Mouse (Mus musculus): Measurements from ENCODE around the gene Uba6. TPM values are rescaled to one million over a fixed set of nuclear protein-coding genes. Genes with fewer than 3 reads are reported as not detected.

Uba6 gene
- polyA plus RNA-seq, 1 experiment from 2014 or later, result 13.0 TPM

- Histone ChIP-seq H3K36me3 (no peaks in the 10 kb centered on the region), H3K4me3 (no peak overlapping the region), H3K4me2 (no peak overlapping the region), H3K9me3 (no peaks in the 10 kb centered on the region), H3K27me3 (no peaks in the 10 kb centered on the region), H3K9ac (no peak overlapping the region), H3K4me1 (replicated peaks) (peaks cover 9% of the 10 kb centered on the region), H3K27ac (replicated peaks) (no peak overlapping the region)
- WGBS, result 84% methylated on average over 6 of the region's 6 CpGs
- no peak for ATAC-seq (ENCODE audit: low read depth)
Measured at GRCm38 (mm10) chr5:86069121-86069520, 103.5 kb downstream of the Uba6 start.

GRCm38 (mm10) chr5:86068451-86068850 is 104.2 kb downstream of the Uba6 start:
- ATAC-seq (ENCODE audit: low read depth), result no peak
- WGBS, result 83% methylated on average over 3 of the region's 3 CpGs
- H3K27ac ChIP-seq (replicated peaks), result no peak overlapping the region
- no peaks in the 10 kb centered on the region for H3K9me3 ChIP-seq
- no peaks in the 10 kb centered on the region for H3K27me3 ChIP-seq
- no peak overlapping the region for H3K4me3 ChIP-seq
- H3K4me2 ChIP-seq, result no peak overlapping the region
- no peaks in the 10 kb centered on the region for H3K36me3 ChIP-seq
- H3K9ac ChIP-seq, result no peak overlapping the region
- peaks cover 15% of the 10 kb centered on the region for H3K4me1 ChIP-seq (replicated peaks)

GRCm38 (mm10) chr5:86066551-86066929 is 106.1 kb downstream of the Uba6 start:
- Histone ChIP-seq H3K4me1 (replicated peaks) (peaks cover 20% of the 10 kb centered on the region), H3K9ac (peak overlapping the region; percentile 53; the same call in 1 of the 2 replicates), H3K27me3 (no peaks in the 10 kb centered on the region), H3K9me3 (no peaks in the 10 kb centered on the region), H3K27ac (replicated peaks) (peak overlapping the region; percentile 71; the same call in 1 of the 2 replicates), H3K4me3 (peak overlapping the region; percentile 80), H3K4me2 (peak overlapping the region; percentile 55), H3K36me3 (no peaks in the 10 kb centered on the region)
- peak; percentile 29; the same call in 1 of the 2 replicates for ATAC-seq (ENCODE audit: low read depth)
- WGBS, result under 1% methylated on average over 17 of the region's 17 CpGs

GRCm38 (mm10) chr5:86065876-86066550 is 106.6 kb downstream of the Uba6 start:
- H3K36me3 ChIP-seq, result no peaks in the 10 kb centered on the region
- no peaks in the 10 kb centered on the region for H3K9me3 ChIP-seq
- H3K9ac ChIP-seq, result peak overlapping the region; percentile 53
- peak overlapping the region; percentile 55 for H3K4me2 ChIP-seq
- H3K27me3 ChIP-seq, result no peaks in the 10 kb centered on the region
- peaks cover 20% of the 10 kb centered on the region for H3K4me1 ChIP-seq (replicated peaks)
- ATAC-seq (ENCODE audit: low read depth), result peak; percentile 48
- H3K27ac ChIP-seq (replicated peaks), result peak overlapping the region; percentile 71
- peak overlapping the region; percentile 80 for H3K4me3 ChIP-seq
- WGBS, result under 1% methylated on average over 17 of the region's 17 CpGs

GRCm38 (mm10) chr5:86065101-86065875 is 107.3 kb downstream of the Uba6 start, which contains the start of gene Cenpc1:
Gene Cenpc1 (minus strand): TSS chr5:86065583.
- peak within 1 kb of the TSS; percentile 80 for H3K4me3 ChIP-seq
- H3K27ac ChIP-seq (replicated peaks), result peak within 1 kb of the TSS; percentile 90
- no peaks in the 10 kb centered on the region for H3K36me3 ChIP-seq
- peak within 1 kb of the TSS; percentile 89 for H3K9ac ChIP-seq
- H3K9me3 ChIP-seq, result no peaks in the 10 kb centered on the region
- peaks cover 20% of the 10 kb centered on the region for H3K4me1 ChIP-seq (replicated peaks)
- H3K4me2 ChIP-seq, result peak within 1 kb of the TSS; percentile 55
- H3K27me3 ChIP-seq, result no peaks in the 10 kb centered on the region
- WGBS, result under 1% methylated on average over 60 of the region's 60 CpGs
- peak; percentile 96 for ATAC-seq (ENCODE audit: low read depth)

GRCm38 (mm10) chr5:86063501-86063900 is 109.1 kb downstream of the Uba6 start:
- Histone ChIP-seq H3K27ac (replicated peaks) (no peak overlapping the region), H3K9ac (no peak overlapping the region), H3K36me3 (0 out of 2 replicates have a peak, but pooled peaks cover 3% of the 10 kb centered on the region), H3K4me1 (replicated peaks) (peaks cover 20% of the 10 kb centered on the region), H3K4me2 (peak overlapping the region; percentile 55), H3K4me3 (0 out of 2 replicates have a peak overlapping the region, but pooled peaks have one; percentile 80), H3K27me3 (no peaks in the 10 kb centered on the region), H3K9me3 (no peaks in the 10 kb centered on the region)
- WGBS, result 100% methylated on average over 1 of the region's 1 CpGs
- no peak for ATAC-seq (ENCODE audit: low read depth)

Other genes with a start within 250 kb of the Uba6 start
- 36.0 and 40.5 TPM in 2 replicates for gene Cenpc1, start 107.2 kb downstream of the Uba6 start, polyA plus RNA-seq (2015; fragmentation: Nextera tagmentation; extraction: Ambion mirVana)
- 0.19 and 0.31 TPM in 2 replicates for gene Stap1, start 101.1 kb downstream of the Uba6 start, polyA plus RNA-seq (2015; fragmentation: Nextera tagmentation; extraction: Ambion mirVana)
- gene Gnrhr, start 25.1 kb upstream of the Uba6 start, polyA plus RNA-seq (2015; fragmentation: Nextera tagmentation; extraction: Ambion mirVana), result not detected in 2 replicates
- not detected in 2 replicates for gene Tmprss11c, start 116.5 kb upstream of the Uba6 start, polyA plus RNA-seq (2015; fragmentation: Nextera tagmentation; extraction: Ambion mirVana)
- not detected in 2 replicates for gene Tmprss11d, start 200.6 kb upstream of the Uba6 start, polyA plus RNA-seq (2015; fragmentation: Nextera tagmentation; extraction: Ambion mirVana)